Mouse (Mus musculus) forebrain, embryonic 10.5 days (tissue): ENCODE measurements around the gene Slc9a9. TPM values are rescaled to one million over a fixed set of nuclear protein-coding genes. Genes with fewer than 3 reads are reported as not detected.

Source experiments
- DNase-seq: peaks from one replicate; pipeline ENCODE4 v3.0.0-alpha.2; 2017; ENCODE audit warnings: low spot score; ENCODE audit errors: extremely low spot score
- H3K27ac ChIP-seq: fragments of 300-500 bp; sonication (generic); 2 replicates; pipeline ENCODE4 v1.5.1; 2016; ENCODE audit warnings: mild to moderate bottlenecking
- H3K27me3 ChIP-seq: fragments of 300-500 bp; sonication (generic); 2 replicates; pipeline ENCODE4 v1.6.1; 2016; ENCODE audit warnings: mild to moderate bottlenecking; ENCODE audit not compliant: poor library complexity, severe bottlenecking
- H3K36me3 ChIP-seq: fragments of 300-500 bp; sonication (generic); replicated peaks from 2 replicates; pipeline ENCODE4 v1.6.1; 2016; ENCODE audit warnings: mild to moderate bottlenecking, moderate library complexity
- H3K4me1 ChIP-seq: fragments of 300-500 bp; sonication (generic); 2 replicates; pipeline ENCODE4 v1.6.1; 2016
- H3K4me3 ChIP-seq: fragments of 300-500 bp; sonication (generic); 2 replicates; pipeline ENCODE4 v1.5.1; 2016; ENCODE audit warnings: mild to moderate bottlenecking, moderate library complexity
- H3K9me3 ChIP-seq: fragments of 300-500 bp; sonication (generic); 2 replicates; pipeline ENCODE4 v1.6.1; 2016; ENCODE audit warnings: mild to moderate bottlenecking, moderate library complexity
- WGBS: fragments of 180-500 bp; shearing (Covaris S2); methylation state at CpG from one replicate; pipeline ENCODE4 v1.1.7; 2016; 5-methylcytosine and 5-hydroxymethylcytosine counted together
- microRNA-seq: library from miRNA; unstranded; fragments of <30 nt; microRNA quantifications from one replicate; pipeline ENCODE4, GENCODE M21; 2017
- polyA plus RNA-seq: library from polyadenylated mRNA; unstranded; fragments of >200 nt; fragmentation: Nextera tagmentation; extraction: Ambion mirVana; gene quantifications from 2 replicates; pipeline ENCODE4 v1.2.1, GENCODE M21; 2016

Slc9a9 gene
- polyA plus RNA-seq, 1 experiment from 2014 or later = 1.2 TPM

- H3K27me3 ChIP-seq = no peaks in the 10 kb centered on the region
- 89% methylated on average over 4 of the region's 4 CpGs for WGBS
- H3K9me3 ChIP-seq = no peaks in the 10 kb centered on the region
- H3K27ac ChIP-seq = no peak overlapping the region
- H3K36me3 ChIP-seq = no peaks in the 10 kb centered on the region
- no peak overlapping the region for H3K4me3 ChIP-seq
- DNase-seq = no peak
- H3K4me1 ChIP-seq = no peaks in the 10 kb centered on the region
Measured at GRCm38 (mm10) chr9:95254162-95254561, 584.5 kb downstream of the Slc9a9 start.

GRCm38 (mm10) chr9:95255844-95256243 is 586.1 kb downstream of the Slc9a9 start:
- H3K9me3 ChIP-seq = no peaks in the 10 kb centered on the region
- H3K27me3 ChIP-seq = no peaks in the 10 kb centered on the region
- H3K4me3 ChIP-seq = no peak overlapping the region
- WGBS = 92% methylated on average over 6 of the region's 6 CpGs
- DNase-seq = no peak
- no peaks in the 10 kb centered on the region for H3K4me1 ChIP-seq
- H3K27ac ChIP-seq = no peak overlapping the region
- no peaks in the 10 kb centered on the region for H3K36me3 ChIP-seq

- WGBS = 93% methylated on average over 21 of the region's 21 CpGs
- Histone ChIP-seq H3K9me3 (no peaks in the 10 kb centered on the region), H3K27ac (no peak overlapping the region), H3K4me1 (no peaks in the 10 kb centered on the region), H3K27me3 (no peaks in the 10 kb centered on the region), H3K4me3 (no peak overlapping the region), H3K36me3 (no peaks in the 10 kb centered on the region)
- DNase-seq = no peak
Measured at GRCm38 (mm10) chr9:95256680-95257316, 587.1 kb downstream of the Slc9a9 start.

GRCm38 (mm10) chr9:95262851-95263250 is 593.1 kb downstream of the Slc9a9 start:
- Histone ChIP-seq H3K27me3 (no peaks in the 10 kb centered on the region), H3K36me3 (no peaks in the 10 kb centered on the region), H3K4me1 (peaks cover 7% of the 10 kb centered on the region; the same call in 1 of the 2 replicates), H3K27ac (no peak overlapping the region), H3K4me3 (no peak overlapping the region), H3K9me3 (no peaks in the 10 kb centered on the region)
- 71% methylated on average over 3 of the region's 3 CpGs for WGBS
- no peak for DNase-seq

GRCm38 (mm10) chr9:95263867-95264509 is 594.3 kb downstream of the Slc9a9 start:
- H3K27ac ChIP-seq = no peak overlapping the region
- H3K36me3 ChIP-seq = no peaks in the 10 kb centered on the region
- no peaks in the 10 kb centered on the region for H3K27me3 ChIP-seq
- H3K4me3 ChIP-seq = no peak overlapping the region
- no peak for DNase-seq
- H3K4me1 ChIP-seq = peaks cover 7% of the 10 kb centered on the region; the same call in 1 of the 2 replicates
- no peaks in the 10 kb centered on the region for H3K9me3 ChIP-seq
- WGBS = 88% methylated on average over 9 of the region's 9 CpGs

- H3K4me3 ChIP-seq = no peak overlapping the region
- no peak overlapping the region for H3K27ac ChIP-seq
- H3K4me1 ChIP-seq = peaks cover 7% of the 10 kb centered on the region; the same call in 1 of the 2 replicates
- H3K27me3 ChIP-seq = no peaks in the 10 kb centered on the region
- no peak for DNase-seq
- no peaks in the 10 kb centered on the region for H3K9me3 ChIP-seq
- WGBS = 59% methylated on average over 2 of the region's 2 CpGs
- no peaks in the 10 kb centered on the region for H3K36me3 ChIP-seq
Measured at GRCm38 (mm10) chr9:95266179-95266578, 596.5 kb downstream of the Slc9a9 start.

- no peak overlapping the region for H3K27ac ChIP-seq
- 90% methylated on average over 2 of the region's 2 CpGs for WGBS
Measured at GRCm38 (mm10) chr9:95266924-95267323, 597.2 kb downstream of the Slc9a9 start.

GRCm38 (mm10) chr9:95279590-95280344 is 610.1 kb downstream of the Slc9a9 start:
- H3K27ac ChIP-seq = no peak overlapping the region

More at GRCm38 (mm10) chr9:95266924-95267323, 597.2 kb downstream of the Slc9a9 start:
- Histone ChIP-seq H3K4me1 (peaks cover 7% of the 10 kb centered on the region; the same call in 1 of the 2 replicates), H3K36me3 (no peaks in the 10 kb centered on the region), H3K9me3 (no peaks in the 10 kb centered on the region), H3K4me3 (no peak overlapping the region), H3K27me3 (no peaks in the 10 kb centered on the region)
- DNase-seq = no peak

More at GRCm38 (mm10) chr9:95279590-95280344, 610.1 kb downstream of the Slc9a9 start:
- no peak for DNase-seq
- H3K36me3 ChIP-seq = no peaks in the 10 kb centered on the region
- no peaks in the 10 kb centered on the region for H3K4me1 ChIP-seq
- 87% methylated on average over 10 of the region's 10 CpGs for WGBS
- no peaks in the 10 kb centered on the region for H3K9me3 ChIP-seq
- no peaks in the 10 kb centered on the region for H3K27me3 ChIP-seq
- no peak overlapping the region for H3K4me3 ChIP-seq

Small RNA genes lying within 50 kb of the gene (microRNA-seq; reads per million reads assigned to microRNA genes)
- not detected for gene Mir7656

Other genes starting within 250 kb of the Slc9a9 start
- 3.3 and 3.9 TPM in 2 replicates for gene 1190002N15Rik, start 131.8 kb upstream of the Slc9a9 start, polyA plus RNA-seq